Mouse (Mus musculus): ENCODE measurements around the gene Rit1.

DNA sequence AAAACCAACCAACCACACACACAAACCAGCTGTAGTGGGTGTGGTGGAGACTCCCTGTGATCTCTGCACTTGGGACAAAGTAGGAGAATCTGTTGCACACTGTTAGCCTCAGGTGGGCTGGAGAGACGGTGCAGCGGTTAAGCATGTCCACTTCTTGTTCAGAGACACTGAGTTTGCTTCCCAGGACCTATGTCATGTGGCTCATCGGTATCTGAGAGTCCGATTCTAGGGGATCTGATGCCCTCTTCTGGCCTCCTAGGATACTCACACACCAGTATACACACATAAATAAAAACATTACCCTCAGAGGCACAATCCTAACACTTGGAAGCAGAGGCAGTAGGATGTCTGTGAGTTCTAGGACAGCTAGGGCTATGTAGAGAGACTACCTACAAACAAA lies 37.6 kb downstream of the Rit1 start:
- TF ChIP-seq USF1 (IDR thresholded peaks at IDR 0.05; ENCODE audit: low read depth) (no peak), CTCF (IDR thresholded peaks at IDR 0.05; ENCODE audit: control insufficient read depth, insufficient read depth, insufficient read length) (peak; percentile 8)
